Mouse (Mus musculus) layer of hippocampus, postnatal 14 days (tissue): ENCODE results near the gene Pvrig. TPM values are rescaled to one million over a fixed set of nuclear protein-coding genes. Genes with fewer than 3 reads are reported as not detected.
"Not testable (repeated sequence)": the region's sequence is repeated elsewhere in the genome, so short reads cannot be mapped to it uniquely, and the experiment has no call there.

Experiments
- DNase-seq, 2 experiments: peaks; one replicate each; pipeline ENCODE4 v3.0.0; 2021 to 2022; ENCODE audit warnings: low spot score in 2 of 2, mixed read lengths in 1 of 2
- long read RNA-seq, 2 experiments: library from polyadenylated mRNA; stranded (forward); transcript quantifications; one replicate each; pipeline ENCODE4 v2.0.0; 2021
- total RNA-seq, 2 experiments: library from RNA; stranded (reverse); gene quantifications; 2 replicates each; pipeline ENCODE4 v1.2.3; 2021

The Pvrig gene
- total RNA-seq, result not detected
- long read RNA-seq, experiment 1, result 0 reads
- long read RNA-seq, experiment 2, result 0 reads

- no peak for DNase-seq
Measured at GRCm38 (mm10) chr5:138341661-138342060, at the start of gene Pvrig. Pvrig (plus strand) TSS chr5:138341961.

GRCm38 (mm10) chr5:138294158-138294557, 47.6 kb upstream of the Pvrig start:
- DNase-seq, result no peak

GRCm38 (mm10) chr5:138299613-138300012, 42.1 kb upstream of the Pvrig start:
- DNase-seq, result no peak

GRCm38 (mm10) chr5:138312795-138313194, 29.0 kb upstream of the Pvrig start:
- DNase-seq, result no peak

- DNase-seq, result no peak
Measured at GRCm38 (mm10) chr5:138343216-138343615, 1.5 kb downstream of the Pvrig start.

GRCm38 (mm10) chr5:138363208-138363607, 21.4 kb downstream of the Pvrig start:
- DNase-seq, result not testable (repeated sequence)

GRCm38 (mm10) chr5:138365347-138365746, 23.6 kb downstream of the Pvrig start:
- DNase-seq, result not testable (repeated sequence)

Other genes starting within 250 kb of the Pvrig start
- 10 to 100 TPM; 18.2 to 18.3 TPM for gene Zscan21, start 225.1 kb upstream of the Pvrig start, total RNA-seq
- 10 to 100 TPM in 1 of 2 experiments, 1 to 10 TPM in 1; 9.5 to 13.3 TPM for gene Zfp113, start 186.2 kb upstream of the Pvrig start, total RNA-seq
- gene Cops6, start 180.9 kb upstream of the Pvrig start, total RNA-seq, result 100 to 1,000 TPM; 132 to 144 TPM
- 10 to 100 TPM; 23.7 to 26.6 TPM for gene Ap4m1, start 170.0 kb upstream of the Pvrig start, total RNA-seq
- 10 to 100 TPM; 21.3 to 21.8 TPM for gene Mcm7, start 169.5 kb upstream of the Pvrig start, total RNA-seq
- gene Taf6, start 154.5 kb upstream of the Pvrig start, total RNA-seq, result 10 to 100 TPM; 33.8 to 36.0 TPM
- 10 to 100 TPM; 13.0 to 15.9 TPM for gene Cnpy4, start 154.5 kb upstream of the Pvrig start, total RNA-seq
- gene Mblac1, start 147.6 kb upstream of the Pvrig start, total RNA-seq, result 10 to 100 TPM; 10.1 to 11.7 TPM
- under 1 TPM in 1 of 2 experiments, not detected in 1; 0.17 TPM for gene Nxpe5, start 116.1 kb upstream of the Pvrig start, total RNA-seq
- 10 to 100 TPM; 64.5 to 66.6 TPM for gene Lamtor4, start 86.5 kb upstream of the Pvrig start, total RNA-seq
- gene BC037034, start 77.9 kb upstream of the Pvrig start, total RNA-seq, result 10 to 100 TPM; 72.5 to 79.9 TPM
- 1 to 10 TPM; 2.3 to 4.0 TPM for gene Gal3st4, start 69.1 kb upstream of the Pvrig start, total RNA-seq
- under 1 TPM in 1 of 2 experiments, not detected in 1; 0.07 TPM for gene Gm43720, start 62.0 kb upstream of the Pvrig start, total RNA-seq
- 1 to 10 TPM; 6.7 to 8.2 TPM for gene Gpc2, start 62.0 kb upstream of the Pvrig start, total RNA-seq
- gene Stag3, start 61.7 kb upstream of the Pvrig start, total RNA-seq, result 1 to 10 TPM; 2.2 to 2.9 TPM
- gene Zfp157, start 99.5 kb downstream of the Pvrig start, total RNA-seq, result 10 to 100 TPM; 22.7 to 25.8 TPM
- not detected for gene 1700123K08Rik, start 222.8 kb downstream of the Pvrig start, total RNA-seq